Comparison of ENCODE assay signal across 13 mouse cellular contexts in genomic region chr11:29808981-29809589, GRCm38 (mm10). TPM values are rescaled to one million over a fixed set of nuclear protein-coding genes. Genes with fewer than 3 reads are reported as not detected.
DNase-seq lines count a peak whose midpoint lies in the region; ATAC-seq and TF ChIP-seq lines count a peak whose summit lies in the region.
"Had no signal": no experiment of that assay in that cellular context is flagged by ENCODE, and none has a peak within 500 bp of the region (broad histone marks: within the 10 kb centered on the region; RNA-seq: fewer than 3 reads in every experiment).

No protein-coding gene starts in this region.

- TF ChIP-seq POLR2A in myocyte (IDR thresholded peaks at IDR 0.05; ENCODE audit: insufficient read length, low read depth): no peak

- no peaks in the 10 kb centered on the region for H3K4me1 ChIP-seq in forebrain, postnatal 0 days (ENCODE audit: insufficient read depth)
- H3K4me1 ChIP-seq in forebrain, embryonic 16.5 days (replicated peaks; ENCODE audit: control insufficient read depth, insufficient read depth, low read length): no peaks in the 10 kb centered on the region
- H3K4me1 ChIP-seq in hindbrain, postnatal 0 days (ENCODE audit: insufficient read depth, low read length): no peaks in the 10 kb centered on the region; the same call in none of the 2 replicates
- no peaks in the 10 kb centered on the region for H3K4me1 ChIP-seq in hindbrain, embryonic 16.5 days (ENCODE audit: control insufficient read depth, insufficient read depth, low read depth, low read length)
- peaks cover 21% of the 10 kb centered on the region for H3K4me1 ChIP-seq in heart, embryonic 16.5 days (ENCODE audit: control insufficient read depth, insufficient read depth, low read length)
- H3K4me1 ChIP-seq: hindbrain, embryonic 13.5 days had no signal

- no peak for ATAC-seq in forebrain, postnatal 0 days
- no peak for ATAC-seq in forebrain, embryonic 16.5 days
- ATAC-seq in hindbrain, postnatal 0 days: no peak
- no peak for ATAC-seq in hindbrain, embryonic 16.5 days
- ATAC-seq in heart, embryonic 16.5 days (replicated peaks; ENCODE audit: extremely low read depth, insufficient read depth, low FRiP score): no peak
- ATAC-seq: midbrain, embryonic 16.5 days had no signal

- no peak overlapping the region for H3ac ChIP-seq in myocyte (ENCODE audit: control insufficient read depth, insufficient read length)

- no peak for DNase-seq in forebrain, postnatal 0 days
- no peak for DNase-seq in hindbrain, postnatal 0 days (ENCODE audit: low spot score)
- DNase-seq in lung, postnatal 25 days (ENCODE audit: low spot score): no peak
- no peak for DNase-seq in kidney, postnatal 10 days
- DNase-seq: embryo, embryonic 11 days; thymus, adult 18-20 months had no signal

- no peaks in the 10 kb centered on the region for H3K79me2 ChIP-seq in myocyte (ENCODE audit: control insufficient read depth, insufficient read depth)

- H3K9me3 ChIP-seq in forebrain, postnatal 0 days (ENCODE audit: low read length): no peaks in the 10 kb centered on the region
- H3K9me3 ChIP-seq in forebrain, embryonic 16.5 days (ENCODE audit: control insufficient read depth, low read length): no peaks in the 10 kb centered on the region
- H3K9me3 ChIP-seq in hindbrain, postnatal 0 days (ENCODE audit: low read length): no peaks in the 10 kb centered on the region
- no peaks in the 10 kb centered on the region for H3K9me3 ChIP-seq in hindbrain, embryonic 16.5 days (ENCODE audit: control insufficient read depth, low read length)
- H3K9me3 ChIP-seq in heart, embryonic 16.5 days (replicated peaks; ENCODE audit: control insufficient read depth, low read length): no peaks in the 10 kb centered on the region
- H3K9me3 ChIP-seq: hindbrain, embryonic 13.5 days; neural tube, embryonic 13.5 days had no signal

- H3K27me3 ChIP-seq in forebrain, postnatal 0 days (ENCODE audit: insufficient read depth, low read length): no peaks in the 10 kb centered on the region
- no peaks in the 10 kb centered on the region for H3K27me3 ChIP-seq in forebrain, embryonic 16.5 days (replicated peaks; ENCODE audit: control insufficient read depth, insufficient read depth, low read length)
- no peaks in the 10 kb centered on the region for H3K27me3 ChIP-seq in hindbrain, postnatal 0 days (ENCODE audit: insufficient read depth, low read length)
- H3K27me3 ChIP-seq in hindbrain, embryonic 16.5 days (replicated peaks; ENCODE audit: control insufficient read depth, insufficient read depth, low read length): no peaks in the 10 kb centered on the region
- no peaks in the 10 kb centered on the region for H3K27me3 ChIP-seq in heart, embryonic 16.5 days (ENCODE audit: control insufficient read depth, insufficient read depth, low read length)
- no peaks in the 10 kb centered on the region for H3K27me3 ChIP-seq in myocyte (ENCODE audit: control insufficient read depth, insufficient read depth, insufficient read length)
- H3K27me3 ChIP-seq: hindbrain, embryonic 13.5 days; neural tube, embryonic 13.5 days had no signal

- no peak overlapping the region for H3K9ac ChIP-seq in forebrain, postnatal 0 days
- no peak overlapping the region for H3K9ac ChIP-seq in forebrain, embryonic 16.5 days (replicated peaks; ENCODE audit: low read depth, low read length)
- no peak overlapping the region for H3K9ac ChIP-seq in hindbrain, postnatal 0 days (replicated peaks; ENCODE audit: low read length)
- H3K9ac ChIP-seq in hindbrain, embryonic 16.5 days (ENCODE audit: low read depth, low read length): no peak overlapping the region
- H3K9ac ChIP-seq in heart, embryonic 16.5 days (ENCODE audit: low read length): no peak overlapping the region
- H3K9ac ChIP-seq: hindbrain, embryonic 13.5 days; neural tube, embryonic 13.5 days had no signal

- 0 out of 2 replicates have a peak overlapping the region, but pooled peaks have one; percentile 1 for H3K27ac ChIP-seq in forebrain, postnatal 0 days (ENCODE audit: low read depth, low read length)
- H3K27ac ChIP-seq in forebrain, embryonic 16.5 days (ENCODE audit: low read length): no peak overlapping the region
- H3K27ac ChIP-seq in hindbrain, postnatal 0 days: peak overlapping the region; percentile 36; the same call in 1 of the 2 replicates
- no peak overlapping the region for H3K27ac ChIP-seq in hindbrain, embryonic 16.5 days (ENCODE audit: low read depth, low read length)
- H3K27ac ChIP-seq in heart, embryonic 16.5 days (ENCODE audit: low read length): peak overlapping the region; percentile 91
- H3K27ac ChIP-seq: hindbrain, embryonic 13.5 days; neural tube, embryonic 13.5 days had no signal

- no peak overlapping the region for H3K4me2 ChIP-seq in forebrain, postnatal 0 days (ENCODE audit: low read depth)
- no peak overlapping the region for H3K4me2 ChIP-seq in forebrain, embryonic 16.5 days (ENCODE audit: low read length)
- H3K4me2 ChIP-seq in hindbrain, postnatal 0 days (ENCODE audit: low read depth, low read length): no peak overlapping the region
- no peak overlapping the region for H3K4me2 ChIP-seq in hindbrain, embryonic 16.5 days (ENCODE audit: low read length)
- no peak overlapping the region for H3K4me2 ChIP-seq in heart, embryonic 16.5 days (ENCODE audit: low read depth, low read length)
- peak overlapping the region; percentile 58 for H3K4me2 ChIP-seq in myocyte (ENCODE audit: low read depth)
- H3K4me2 ChIP-seq: hindbrain, embryonic 13.5 days; neural tube, embryonic 13.5 days had no signal

- no peak overlapping the region for H3K4me3 ChIP-seq in forebrain, postnatal 0 days (ENCODE audit: low read depth, low read length)
- H3K4me3 ChIP-seq in forebrain, embryonic 16.5 days (replicated peaks; ENCODE audit: low read length): no peak overlapping the region
- no peak overlapping the region for H3K4me3 ChIP-seq in hindbrain, postnatal 0 days (ENCODE audit: low read length)
- H3K4me3 ChIP-seq in hindbrain, embryonic 16.5 days (ENCODE audit: low read length): no peak overlapping the region
- H3K4me3 ChIP-seq in heart, embryonic 16.5 days (ENCODE audit: low read length): no peak overlapping the region
- H3K4me3 ChIP-seq in myocyte: no peak overlapping the region
- H3K4me3 ChIP-seq: hindbrain, embryonic 13.5 days; neural tube, embryonic 13.5 days had no signal

- TF ChIP-seq CTCF in forebrain, postnatal 0 days (IDR thresholded peaks at IDR 0.05; ENCODE audit: low read depth): no peak
- no peak for TF ChIP-seq CTCF in hindbrain, postnatal 0 days (IDR thresholded peaks at IDR 0.05; ENCODE audit: low read depth)

- no peaks in the 10 kb centered on the region for H3K36me3 ChIP-seq in forebrain, postnatal 0 days (ENCODE audit: insufficient read depth)
- no peaks in the 10 kb centered on the region for H3K36me3 ChIP-seq in forebrain, embryonic 16.5 days (ENCODE audit: control insufficient read depth, insufficient read depth)
- no peaks in the 10 kb centered on the region for H3K36me3 ChIP-seq in hindbrain, postnatal 0 days (ENCODE audit: insufficient read depth, low read length)
- H3K36me3 ChIP-seq in hindbrain, embryonic 16.5 days (ENCODE audit: control insufficient read depth, insufficient read depth, low read length): no peaks in the 10 kb centered on the region
- no peaks in the 10 kb centered on the region for H3K36me3 ChIP-seq in heart, embryonic 16.5 days (ENCODE audit: control insufficient read depth, insufficient read depth)
- H3K36me3 ChIP-seq in myocyte (ENCODE audit: control insufficient read depth, insufficient read depth): no peaks in the 10 kb centered on the region
- H3K36me3 ChIP-seq: hindbrain, embryonic 13.5 days; neural tube, embryonic 13.5 days had no signal

- WGBS in forebrain, postnatal 0 days: 85% methylated on average over 7 of the region's 7 CpGs
- WGBS in forebrain, embryonic 16.5 days: 88% methylated on average over 7 of the region's 7 CpGs
- 88% methylated on average over 7 of the region's 7 CpGs for WGBS in hindbrain, postnatal 0 days
- WGBS in hindbrain, embryonic 16.5 days: 89% methylated on average over 7 of the region's 7 CpGs
- WGBS in heart, embryonic 16.5 days: 82% methylated on average over 7 of the region's 7 CpGs

TF ChIP-seq in myocyte, 11 proteins besides CTCF, POLR2A, EP300 and RAD21:
- TF ChIP-seq TCF3 (IDR thresholded peaks at IDR 0.05; ENCODE audit: insufficient read length, low read depth): no peak
- no peak for TF ChIP-seq TCF12 (IDR thresholded peaks at IDR 0.05; ENCODE audit: insufficient read depth, poor library complexity, severe bottlenecking)
- TF ChIP-seq MAX (IDR thresholded peaks at IDR 0.05; ENCODE audit: low read depth): no peak
- no peak for TF ChIP-seq CEBPB (IDR thresholded peaks at IDR 0.05; ENCODE audit: insufficient read depth, poor library complexity, severe bottlenecking)
- TF ChIP-seq MYOG (IDR thresholded peaks at IDR 0.05; ENCODE audit: control insufficient read depth in 1 of 3, insufficient read depth in 1 of 3, insufficient read length in 2 of 3, low read depth in 2 of 3): no peak
- no peak for TF ChIP-seq SRF (IDR thresholded peaks at IDR 0.05; ENCODE audit: control insufficient read depth, insufficient read length, low read depth)
- no peak for TF ChIP-seq E2F4 (IDR thresholded peaks at IDR 0.05; ENCODE audit: insufficient read depth)
- no peak for TF ChIP-seq POLR2AphosphoS2 (IDR thresholded peaks at IDR 0.05; ENCODE audit: insufficient read length, low read depth)
- no peak for TF ChIP-seq USF1 (IDR thresholded peaks at IDR 0.05; ENCODE audit: low read depth)
- no peak for TF ChIP-seq MYOD1 (IDR thresholded peaks at IDR 0.05; ENCODE audit: control insufficient read depth in 1 of 3, insufficient read length in 2 of 3, low read depth in 2 of 3)
- no peak for TF ChIP-seq REST (IDR thresholded peaks at IDR 0.05; ENCODE audit: insufficient read depth, insufficient read length)

RNA-seq across cellular contexts. Expression of gene 4931440F15Rik, which starts 16.4 kb away (rescaled TPM):
- total RNA-seq in forebrain, postnatal 0 days (2014; rRNA removed): 0.52 and 0.54 TPM in 2 replicates
- 0.24 and 0.29 TPM in 2 replicates for polyA plus RNA-seq in forebrain, postnatal 0 days (2015; fragmentation: Nextera tagmentation; extraction: Ambion mirVana)
- polyA plus RNA-seq in forebrain, embryonic 16.5 days (2015; fragmentation: Nextera tagmentation; extraction: Ambion mirVana): 0.34 and 0.54 TPM in 2 replicates
- 0.29 and 0.63 TPM in 2 replicates for total RNA-seq in hindbrain, postnatal 0 days (2014; rRNA removed)
- polyA plus RNA-seq in hindbrain, postnatal 0 days (2015; fragmentation: Nextera tagmentation; extraction: Ambion mirVana): 0.33 and 0.38 TPM in 2 replicates
- 0.83 and 0.85 TPM in 2 replicates for polyA plus RNA-seq in hindbrain, embryonic 16.5 days (2015; fragmentation: Nextera tagmentation; extraction: Ambion mirVana)
- polyA plus RNA-seq in heart, embryonic 16.5 days (2015; fragmentation: Nextera tagmentation; extraction: Ambion mirVana): 0.11 and 0.18 TPM in 2 replicates
- 0.04 TPM for polyA plus RNA-seq in myocyte (2012; fragmentation: generic; extraction: Trizol)

Comparison
In these comparisons a context has a peak if more than half of its experiments do, and no peak if none do; other contexts are left out.
1. H3K27ac ChIP-seq: peak in forebrain, postnatal 0 days (single experiment), hindbrain, postnatal 0 days (single experiment) and heart, embryonic 16.5 days (single experiment); none in forebrain, embryonic 16.5 days (single experiment) and hindbrain, embryonic 16.5 days (single experiment).